ENCODE assay signal across 13 mouse cellular contexts in the genomic region with DNA sequence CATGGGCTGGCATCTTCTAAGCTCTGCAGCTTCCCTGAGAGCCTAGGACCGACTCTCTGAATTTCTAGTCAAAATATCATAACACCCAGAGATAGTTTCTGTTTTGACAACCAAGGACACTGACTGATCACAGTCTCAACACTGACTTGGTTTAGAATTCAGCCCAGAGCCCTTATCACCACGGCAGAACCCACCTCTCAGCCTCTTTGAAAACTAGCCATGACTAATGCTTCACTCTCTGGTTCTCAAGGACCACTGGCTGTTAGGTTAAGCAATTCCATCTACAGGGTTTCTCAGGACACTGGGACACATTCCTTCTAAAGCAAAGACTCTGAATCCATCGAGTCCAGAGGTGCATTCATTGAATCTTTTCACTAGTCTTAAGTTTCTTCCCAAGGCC.
"Had no signal": no experiment of that assay in that cellular context is flagged by ENCODE, and none has a peak within 500 bp of the region (broad histone marks: within the 10 kb centered on the region; RNA-seq: fewer than 3 reads in every experiment).

No protein-coding gene starts in this region.

- DNase-seq: gastrocnemius, postnatal 14 days; gastrocnemius, postnatal 36 days; heart, adult 2 months; heart, postnatal 14 days; heart, postnatal 36 days; kidney, adult 11 months; kidney, adult 2 months; kidney, adult 9 months; kidney, postnatal 14 days; kidney, postnatal 36 days; layer of hippocampus, adult 9-11 months; layer of hippocampus, postnatal 36 days; left cerebral cortex, postnatal 4 days had no signal
